Mouse (Mus musculus) lung, postnatal 25 days (tissue): ENCODE results near the gene Fam228a.
"Not testable (repeated sequence)": the region's sequence is repeated elsewhere in the genome, so short reads cannot be mapped to it uniquely, and the experiment has no call there.

Experiments
- DNase-seq: peaks from one replicate; pipeline ENCODE4 v3.0.0; 2022; ENCODE audit warnings: low spot score

The Fam228a gene

GRCm38 (mm10) chr12:4717417-4717816 is 20.8 kb downstream of the Fam228a start:
- DNase-seq, result peak; percentile 17

GRCm38 (mm10) chr12:4715606-4716005 is 22.6 kb downstream of the Fam228a start:
- no peak for DNase-seq

- no peak for DNase-seq
Measured at GRCm38 (mm10) chr12:4713361-4713760, 24.9 kb downstream of the Fam228a start.

- no peak for DNase-seq
Measured at GRCm38 (mm10) chr12:4709926-4710325, 28.3 kb downstream of the Fam228a start.

DNA sequence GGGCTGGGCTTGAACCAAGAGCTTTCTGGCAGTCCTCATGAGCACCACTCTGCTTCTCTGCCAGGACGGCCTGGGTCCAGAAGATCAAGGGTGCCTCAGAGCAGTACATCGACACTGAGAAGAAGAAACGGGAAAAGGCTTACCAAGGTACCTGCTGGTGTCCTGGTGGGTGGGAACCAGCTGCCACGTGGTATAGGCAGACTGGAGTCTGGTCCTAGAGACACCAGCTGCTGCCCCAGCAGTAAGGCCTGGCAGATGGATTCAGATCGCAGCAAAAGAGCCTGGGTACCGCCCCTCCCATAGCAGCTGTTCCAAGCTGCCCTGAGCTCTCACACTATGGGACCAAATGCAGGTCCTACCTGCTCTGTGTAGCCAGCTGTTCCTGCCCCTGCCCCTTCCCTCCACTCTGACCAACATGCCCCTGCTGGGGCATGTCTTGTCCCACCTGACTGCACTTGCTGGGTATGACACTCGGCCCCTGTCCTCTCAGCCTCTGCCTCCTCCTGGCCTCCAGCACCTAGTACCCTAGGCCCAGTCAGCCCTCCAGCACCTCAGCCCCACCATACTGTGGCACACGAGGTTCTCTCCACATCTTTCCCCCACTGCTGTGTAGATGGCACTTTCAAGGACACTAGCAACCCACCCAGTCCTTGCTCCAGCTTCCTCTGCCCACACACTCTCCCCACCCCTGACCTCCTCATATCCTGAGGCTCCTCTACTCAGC is 29.2 kb downstream of the Fam228a start:
- DNase-seq, result no peak

GRCm38 (mm10) chr12:4708296-4708695 is 29.9 kb downstream of the Fam228a start:
- DNase-seq, result no peak

GRCm38 (mm10) chr12:4707488-4708017 is 30.7 kb downstream of the Fam228a start:
- peak; percentile 6 for DNase-seq

DNA sequence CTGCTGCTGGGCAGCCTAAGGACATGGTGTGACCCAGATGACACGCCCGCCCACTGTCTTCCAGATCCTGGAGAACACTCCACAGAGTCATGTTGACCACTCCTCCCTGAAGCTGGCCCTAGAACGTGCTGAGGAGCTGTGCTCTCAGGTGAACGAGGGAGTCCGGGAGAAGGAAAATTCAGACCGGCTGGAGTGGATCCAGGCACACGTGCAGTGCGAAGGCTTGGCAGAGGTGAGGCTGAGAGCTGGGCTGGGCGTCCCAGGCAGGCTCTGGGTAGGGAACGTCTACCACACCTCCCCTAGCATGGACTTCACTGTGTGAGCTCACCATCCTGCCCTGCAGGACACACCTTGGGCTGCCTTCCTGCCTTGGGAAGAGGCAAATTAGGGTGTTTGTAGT is 31.3 kb downstream of the Fam228a start:
- peak; percentile 21 for DNase-seq

DNA sequence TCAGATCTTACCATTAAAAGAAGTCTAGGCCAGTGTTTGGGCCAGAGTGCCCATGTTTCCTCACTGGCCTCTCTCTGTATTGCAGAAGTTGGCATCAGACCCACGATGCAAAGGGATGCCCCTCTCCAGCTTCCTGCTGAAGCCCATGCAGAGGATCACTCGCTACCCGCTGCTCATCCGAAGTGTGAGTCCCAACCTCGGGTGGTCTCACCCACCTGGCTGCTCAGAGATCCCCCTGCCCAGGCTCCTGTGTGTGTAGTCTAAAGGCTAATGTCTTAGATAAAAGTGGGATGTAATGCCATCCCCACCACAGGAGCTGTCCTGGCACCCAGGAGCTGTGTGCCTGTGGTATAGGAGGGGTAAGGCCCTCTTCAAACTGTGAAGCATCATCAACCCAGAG is 32.1 kb downstream of the Fam228a start:
- no peak for DNase-seq

DNA sequence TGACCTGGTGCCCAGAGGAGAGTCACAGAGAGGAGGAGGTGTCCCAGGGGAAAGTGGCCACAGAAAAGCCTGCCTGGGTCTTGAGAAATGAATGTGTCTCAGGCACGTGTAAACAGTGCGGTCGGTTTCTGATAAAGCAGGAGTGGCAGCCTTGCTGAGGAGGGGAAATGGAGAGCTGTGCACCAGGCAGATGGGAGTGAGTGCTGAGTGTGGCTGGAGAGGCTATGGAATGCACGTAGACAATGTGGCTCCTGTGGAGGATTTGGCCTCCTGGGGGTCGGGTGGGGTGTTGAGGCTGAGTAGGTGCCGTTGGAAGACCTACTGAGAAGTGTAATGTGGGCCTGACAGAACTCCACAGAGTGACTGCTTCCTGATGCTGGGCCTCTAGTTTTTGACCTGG is 32.6 kb downstream of the Fam228a start:
- DNase-seq, result not testable (repeated sequence)

DNA sequence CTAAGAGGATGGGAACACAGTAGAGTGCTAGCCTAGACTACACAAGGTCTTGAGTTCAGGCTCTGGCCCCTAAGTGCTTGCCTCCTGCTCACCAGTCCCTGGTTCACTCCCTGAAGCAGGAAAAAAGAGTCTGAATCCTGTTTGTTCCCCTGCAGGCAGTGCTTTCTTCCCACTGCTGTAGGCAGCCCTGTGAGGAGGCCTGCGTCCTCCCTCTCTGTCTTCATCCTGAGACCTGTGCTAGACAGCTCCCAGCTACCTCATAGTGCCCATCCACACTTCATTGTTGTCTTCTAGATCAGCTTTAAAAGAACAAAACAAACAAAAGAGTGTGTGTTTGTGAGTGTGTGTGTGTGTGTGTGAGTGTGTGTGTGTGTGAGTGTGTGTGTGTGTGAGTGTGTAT is 43.7 kb downstream of the Fam228a start:
- DNase-seq, result no peak

DNA sequence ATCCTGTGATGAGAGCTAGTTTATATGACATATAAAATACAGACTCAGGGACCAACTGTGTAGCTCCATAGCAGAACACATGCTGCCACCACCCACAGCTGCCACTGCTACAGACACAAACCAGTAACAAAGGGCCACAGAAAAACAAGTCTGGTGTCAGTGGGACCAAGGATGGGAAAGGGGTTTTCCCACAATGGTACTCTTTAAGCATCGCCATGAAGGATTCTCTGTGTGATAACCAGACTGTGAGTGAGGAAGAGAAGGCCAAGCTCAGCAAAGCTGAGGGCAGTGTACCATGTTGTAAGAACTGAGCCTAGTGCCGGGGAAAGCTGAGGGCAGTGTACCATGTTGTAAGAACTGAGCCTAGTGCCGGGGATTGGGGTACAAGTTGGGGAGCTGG is 47.0 kb downstream of the Fam228a start:
- DNase-seq, result no peak

- no peak for DNase-seq
Measured at GRCm38 (mm10) chr12:4689341-4689740, 48.9 kb downstream of the Fam228a start.

DNA sequence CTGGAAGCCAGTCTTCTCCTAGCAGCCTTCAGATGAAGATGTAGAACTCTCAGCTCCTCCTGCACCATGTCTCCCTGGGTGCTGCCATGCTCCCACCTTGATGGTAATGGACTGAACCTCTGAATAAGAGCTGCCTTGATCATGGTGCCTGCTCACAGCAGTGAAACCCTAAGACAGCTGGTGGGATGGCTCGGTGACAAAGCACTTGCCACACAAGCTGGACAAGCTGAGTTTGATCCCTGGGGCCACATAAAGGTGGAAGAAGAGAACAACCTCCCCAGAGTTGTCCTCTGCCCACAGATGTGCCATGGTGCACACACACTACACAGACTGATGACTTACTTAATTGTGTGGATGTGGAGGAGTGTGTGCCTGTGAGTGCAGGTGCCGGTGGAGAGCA is 49.8 kb downstream of the Fam228a start:
- DNase-seq, result no peak

GRCm38 (mm10) chr12:4685441-4685840 is 52.8 kb downstream of the Fam228a start:
- DNase-seq, result no peak

DNA sequence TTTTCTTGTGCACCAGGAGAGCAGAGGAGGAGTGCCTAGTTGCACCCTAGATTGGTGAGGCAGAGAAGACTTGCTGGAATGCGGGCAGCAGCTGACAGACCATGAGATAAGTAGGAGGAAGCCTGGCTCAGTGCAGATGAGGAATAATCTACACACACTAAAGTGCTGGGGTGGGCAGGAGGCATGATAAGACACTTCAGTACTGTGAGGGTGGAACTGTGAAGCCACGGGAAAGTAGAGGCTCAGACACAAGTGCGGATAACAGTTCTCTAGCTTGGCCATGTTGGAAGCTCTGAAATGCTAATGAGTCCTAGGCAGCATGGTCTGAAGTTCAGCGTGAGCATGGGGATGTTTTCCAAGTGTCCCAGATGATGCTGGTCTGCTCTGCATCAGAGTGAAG is 58.3 kb downstream of the Fam228a start:
- no peak for DNase-seq

DNA sequence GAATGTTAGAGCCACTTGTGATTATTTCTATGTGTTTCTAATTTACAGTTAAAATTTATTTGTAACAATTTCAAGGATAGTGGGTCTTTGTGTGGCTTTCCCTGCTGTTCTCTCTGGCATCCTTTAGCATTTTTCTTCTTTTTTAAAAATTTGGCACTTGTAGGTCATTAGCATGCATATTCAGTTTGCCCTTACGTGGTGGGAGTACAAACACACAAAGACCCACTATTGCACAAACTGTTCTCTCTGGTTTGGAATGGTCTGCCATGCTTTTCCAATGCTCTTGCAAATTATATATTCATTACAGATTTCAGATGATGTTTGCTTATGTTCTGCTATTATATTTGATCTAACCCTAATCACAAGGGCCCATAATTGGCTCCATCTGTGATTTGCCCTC is 61.9 kb downstream of the Fam228a start:
- no peak for DNase-seq

DNA sequence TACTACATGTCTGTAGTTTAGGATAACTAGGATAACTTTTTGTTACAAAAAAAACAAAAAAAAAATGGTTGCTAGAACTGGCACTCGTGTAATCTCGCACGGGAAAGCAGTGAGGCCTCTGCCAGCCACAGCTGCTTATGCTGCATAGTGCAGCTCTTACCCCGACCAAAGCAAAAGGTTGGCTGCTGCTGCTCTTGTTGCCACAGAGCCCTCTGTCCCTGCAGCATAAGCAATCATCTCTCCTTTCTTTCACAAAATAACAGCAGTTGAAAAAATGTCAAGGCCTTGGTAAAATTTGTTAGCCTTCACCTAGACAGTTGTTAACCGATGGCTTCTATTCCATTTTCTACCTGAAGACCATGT is 72.6 kb downstream of the Fam228a start:
- DNase-seq, result no peak

GRCm38 (mm10) chr12:4664929-4665674 is 73.1 kb downstream of the Fam228a start:
- no peak for DNase-seq
